Mouse (Mus musculus) T-helper 17 cell (primary cell): ENCODE measurements at regions not wholly inside any gene's neighbourhood (a gene's known extent, or its start where the extent isn't known, plus 50 kb on each side); places are given as distances from the start of the nearest gene placed in this dataset.

Experiments
- in situ Hi-C, 2 experiments: fragments of 300-600 bp; cut with MboI, MseI; formaldehyde crosslinking; loops; 1 replicate in 1 of 2; 2 replicates in 1 of 2; pipeline ENCODE4 v1.15.1; 2025; ENCODE audit warnings: high pct_unique_total_duplicates in 2 of 2

DNA sequence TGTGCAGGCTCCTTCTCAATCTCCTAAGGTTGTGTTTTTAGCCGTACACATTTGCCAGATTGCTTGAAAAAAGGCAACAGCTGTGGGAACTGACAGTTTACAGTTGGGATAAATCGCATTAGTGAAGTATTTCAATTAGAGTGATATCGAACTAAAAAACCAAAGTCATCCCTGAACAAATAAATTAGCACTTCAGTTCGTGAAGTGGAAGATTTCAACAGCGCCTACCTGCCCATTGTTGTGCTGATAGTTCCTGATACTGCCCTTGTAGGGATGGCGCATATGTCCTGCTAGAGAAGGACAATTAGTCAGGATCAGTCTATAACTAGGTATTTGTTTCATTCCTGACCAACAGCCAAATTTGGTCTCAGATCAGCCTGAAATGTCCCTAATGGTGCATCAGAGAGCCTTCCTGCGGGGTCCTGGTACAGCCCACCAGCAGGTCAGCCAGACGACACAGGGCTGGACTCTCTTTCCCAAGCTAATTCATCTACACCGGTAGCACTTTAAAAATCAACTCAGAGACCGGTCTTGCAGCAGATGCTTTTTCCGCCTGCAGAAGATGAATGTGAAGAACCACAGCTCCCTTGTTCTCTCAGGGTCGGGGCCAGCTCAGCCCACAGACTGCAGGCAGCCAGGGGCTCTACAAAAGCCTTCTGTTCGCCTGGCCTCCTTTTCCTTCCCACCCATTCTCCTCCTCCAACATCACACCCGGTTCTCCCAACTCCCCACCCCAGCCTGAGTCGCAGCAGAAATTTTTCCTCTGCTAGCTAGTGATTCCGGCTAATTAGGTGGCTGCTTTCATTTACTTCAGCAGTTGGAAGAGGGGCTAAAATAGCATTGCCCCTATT lies 146.1 kb downstream of the Psat1 start:
- in situ Hi-C loops, result no loop called here

DNA sequence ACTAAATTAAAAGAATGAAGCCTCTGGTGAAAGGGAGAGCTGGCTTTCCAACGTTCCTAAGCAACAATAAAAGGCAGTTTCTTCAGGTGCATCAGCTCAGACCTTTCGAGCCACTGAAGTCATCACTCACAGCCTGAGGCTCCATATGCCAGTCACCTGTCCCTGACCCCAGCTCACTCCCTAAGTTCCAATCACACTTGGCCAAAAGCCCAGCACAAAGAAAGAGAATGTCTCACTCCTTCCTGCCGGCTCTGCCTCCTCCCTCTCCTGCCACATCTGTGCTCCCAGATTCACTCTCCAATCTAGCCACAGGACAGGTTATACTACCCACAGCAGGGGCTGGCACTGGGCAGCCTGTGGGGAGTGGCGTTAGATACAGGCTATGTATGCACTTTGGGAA lies 150.7 kb downstream of the Psat1 start:
- in situ Hi-C loops, result no loop called here

DNA sequence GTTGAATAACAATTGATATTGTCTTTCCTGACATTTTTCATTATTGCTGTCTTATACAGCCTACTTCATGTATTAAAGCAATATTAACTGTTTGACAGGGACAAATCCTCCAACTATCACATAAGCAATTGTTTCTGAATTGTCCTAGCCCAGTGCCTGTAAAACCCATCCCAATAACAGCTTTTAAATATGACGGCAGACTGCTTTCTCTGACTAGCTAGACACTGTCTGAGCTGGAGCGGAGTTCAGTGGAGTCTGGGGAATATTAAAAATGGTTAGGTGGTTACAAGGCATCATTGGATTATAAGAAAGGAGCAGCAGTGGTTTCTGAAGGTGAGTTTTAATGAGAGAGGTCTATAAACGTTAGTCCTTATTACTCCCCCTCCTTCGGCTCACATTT lies 155.2 kb downstream of the Psat1 start:
- in situ Hi-C loops, result no loop called here

DNA sequence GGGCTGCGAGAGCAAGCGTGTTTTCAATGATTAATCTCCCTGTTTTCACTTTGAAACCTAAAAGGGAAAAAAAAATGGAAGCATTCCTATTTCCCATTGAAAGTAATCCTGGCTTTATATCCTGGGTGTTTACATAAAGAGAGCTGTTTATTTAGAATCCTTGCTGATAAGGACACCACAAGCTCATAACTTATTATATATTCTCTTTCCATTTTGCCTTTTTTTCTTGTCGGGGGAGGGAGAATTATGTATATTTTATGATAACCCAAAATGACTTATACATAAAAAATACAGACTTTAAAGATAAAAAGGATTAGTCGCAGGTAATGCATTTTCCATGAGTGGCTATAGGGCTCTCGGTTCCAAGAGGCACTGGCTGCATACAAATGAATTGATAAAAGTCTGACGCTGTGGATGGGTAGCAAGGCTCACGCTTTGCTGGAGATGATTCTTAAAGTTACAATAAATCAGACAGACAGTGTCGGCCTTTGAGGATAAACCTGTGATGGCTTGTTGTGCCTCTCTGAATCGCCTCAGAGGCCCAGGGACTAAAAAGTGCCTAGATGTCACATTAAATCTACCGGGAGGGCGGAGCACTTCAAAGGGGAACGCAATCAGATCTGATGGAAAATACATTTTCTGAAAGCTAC lies 155.7 kb downstream of the Psat1 start:
- in situ Hi-C loops, result no loop called here

DNA sequence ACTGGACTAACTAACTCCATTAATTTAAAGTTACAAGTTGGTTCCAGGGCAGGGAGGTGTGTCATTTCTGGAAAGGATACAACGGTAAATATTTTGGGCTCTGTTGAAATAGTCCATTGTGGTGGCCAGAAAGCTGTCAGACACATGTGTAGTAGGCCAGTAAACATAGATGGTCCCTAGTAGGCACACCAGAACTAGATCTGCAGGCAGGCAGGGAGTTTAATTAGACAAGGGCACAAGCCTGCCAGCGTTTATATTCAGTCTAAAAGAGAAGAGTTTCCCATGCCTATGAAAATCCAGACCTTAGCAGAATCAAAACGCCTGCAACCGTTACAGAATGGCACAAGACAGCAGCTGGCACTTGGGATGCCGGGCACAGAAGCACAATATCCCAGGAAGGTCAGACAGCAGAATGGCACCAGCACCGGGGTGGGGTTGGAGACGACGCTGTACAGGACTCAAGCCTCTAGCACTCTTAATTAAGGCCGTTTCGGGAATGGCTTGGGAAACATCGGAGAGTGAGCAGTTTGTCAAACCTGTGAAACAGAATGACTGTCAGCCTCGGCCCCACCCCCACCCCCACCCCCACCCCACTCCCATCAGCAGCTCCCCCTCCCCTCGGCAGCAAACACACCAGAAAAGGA lies 156.4 kb downstream of the Psat1 start:
- in situ Hi-C loops, result no loop called here

DNA sequence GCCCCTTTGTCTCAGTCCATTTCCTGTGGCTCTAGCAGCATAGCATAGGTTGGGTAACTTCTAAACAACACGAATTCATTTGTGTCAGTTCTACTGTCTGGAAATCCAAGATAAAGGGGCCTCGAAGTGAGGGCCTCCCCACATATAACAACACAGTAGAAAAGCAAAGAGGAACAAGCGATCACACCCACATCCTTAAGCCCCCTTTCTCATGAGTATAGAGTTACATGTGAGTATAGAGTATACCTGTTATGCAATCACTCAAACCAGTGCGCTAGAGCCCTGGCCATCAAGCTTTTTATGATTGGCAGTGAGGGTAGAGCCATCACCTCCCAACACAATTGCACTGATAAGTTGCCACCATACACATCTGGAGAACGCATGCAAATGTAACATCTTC lies 157.4 kb downstream of the Psat1 start:
- in situ Hi-C loops, result no loop called here

DNA sequence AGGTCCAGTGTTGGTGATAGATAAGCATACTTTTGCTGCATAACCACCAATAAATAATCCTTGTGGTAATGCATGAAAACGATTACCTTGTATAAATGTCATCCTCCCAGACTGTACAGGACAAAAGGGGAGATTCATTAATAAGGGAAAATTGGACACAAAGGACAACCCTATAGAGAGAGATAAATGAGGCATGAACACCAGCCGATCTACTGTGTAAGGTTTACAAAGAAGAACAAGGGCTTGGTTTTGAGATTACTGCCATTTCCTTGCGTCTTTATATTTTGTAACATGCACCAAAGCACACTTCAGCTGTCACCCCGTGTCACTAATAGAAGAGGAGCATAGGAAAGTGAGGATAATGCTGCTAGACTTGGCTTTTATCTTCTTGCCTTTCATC lies 162.5 kb downstream of the Psat1 start:
- in situ Hi-C loops, result no loop called here

DNA sequence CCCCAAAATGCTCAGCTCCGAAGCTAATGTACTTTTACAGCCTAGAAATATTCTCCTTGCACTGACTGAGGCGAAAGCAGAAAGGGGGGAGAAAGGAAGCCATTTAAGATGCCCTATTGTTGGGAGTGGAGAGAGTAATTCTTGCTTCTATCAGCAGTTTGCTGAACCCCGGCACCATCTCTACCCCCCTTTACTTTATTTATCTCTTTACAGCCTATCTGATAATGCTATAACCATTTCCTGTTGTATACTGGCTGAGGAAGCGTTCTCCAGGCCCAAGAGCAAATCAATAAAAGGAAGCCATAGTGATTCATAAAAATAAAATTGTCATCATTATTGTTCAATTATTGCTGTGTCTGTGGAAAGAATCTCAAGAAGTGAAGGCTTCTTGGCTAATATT lies 177.5 kb downstream of the Psat1 start:
- in situ Hi-C loops, result no loop called here

DNA sequence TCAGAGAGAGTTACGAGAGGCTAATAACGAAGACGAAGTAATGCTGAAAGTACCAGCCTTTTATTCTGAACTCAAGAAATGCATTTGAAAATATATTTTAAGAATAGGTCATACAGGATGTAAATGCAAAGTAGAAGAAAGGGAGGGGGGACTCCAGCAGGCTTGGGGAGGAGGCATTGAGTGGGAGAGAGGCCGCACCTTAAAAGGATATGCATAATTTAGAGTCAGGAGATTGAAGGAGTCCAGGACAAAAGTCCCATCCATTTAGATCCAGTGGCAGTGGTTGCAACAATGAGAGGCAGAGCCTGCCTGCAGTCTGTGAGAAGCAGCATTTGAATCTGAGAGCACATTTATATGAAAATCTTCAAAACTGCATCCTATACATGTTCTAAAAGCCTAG lies 186.1 kb downstream of the Psat1 start:
- in situ Hi-C loops, result no loop called here

DNA sequence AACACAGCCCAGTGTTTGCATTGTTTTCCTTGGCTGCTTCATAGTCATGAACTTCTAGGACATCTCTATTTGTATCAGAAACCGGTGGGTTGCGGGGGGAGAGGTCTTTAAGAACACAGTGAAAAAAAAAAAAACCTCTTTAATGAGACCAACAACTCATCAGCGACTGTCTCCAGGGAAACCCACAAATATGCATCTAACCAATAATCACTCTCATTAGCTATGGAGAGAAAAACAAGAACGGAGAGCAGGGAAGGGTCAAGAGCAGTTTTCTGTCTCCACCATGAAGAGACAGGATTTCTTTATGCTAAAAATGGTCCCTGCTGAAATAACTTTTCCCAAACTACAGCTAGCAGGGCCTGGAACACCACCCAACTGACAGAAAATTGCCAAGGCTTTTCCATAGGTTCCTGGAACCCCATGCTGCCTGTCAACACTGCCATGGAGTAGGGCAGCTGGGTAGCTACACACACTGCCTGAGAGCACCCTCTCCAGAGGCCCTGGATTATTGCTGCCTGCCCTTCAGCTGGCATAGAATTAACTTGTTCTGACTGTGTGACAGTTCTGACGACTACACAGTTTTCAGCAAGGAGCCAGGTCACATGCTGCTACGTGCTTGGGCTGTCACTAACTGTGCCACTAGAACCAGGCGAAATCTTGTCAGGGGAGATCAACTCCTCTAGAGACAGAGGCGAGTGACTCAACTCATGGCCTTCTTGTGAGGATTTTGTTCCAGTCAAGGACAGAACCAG lies 201.9 kb downstream of the Psat1 start:
- in situ Hi-C loops, result no loop called here

DNA sequence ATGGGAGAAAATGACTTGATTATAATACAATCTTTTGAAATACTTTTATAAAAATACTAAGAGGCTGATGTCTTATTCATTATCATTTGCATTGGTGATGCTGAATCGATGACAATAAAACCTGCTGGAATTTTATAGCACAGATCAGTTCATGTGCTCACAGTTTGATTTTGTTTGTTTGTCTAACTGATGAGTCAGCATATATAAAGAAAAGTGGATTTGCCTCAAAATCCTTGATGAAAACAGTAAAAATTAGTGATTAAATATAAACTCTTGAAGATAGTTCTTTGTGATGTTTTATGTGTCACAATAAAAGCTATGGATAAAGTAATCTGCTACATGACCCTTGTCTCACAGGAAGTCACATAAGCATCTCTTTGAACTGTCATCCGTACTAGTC lies 210.9 kb downstream of the Psat1 start:
- in situ Hi-C loops, result no loop called here

DNA sequence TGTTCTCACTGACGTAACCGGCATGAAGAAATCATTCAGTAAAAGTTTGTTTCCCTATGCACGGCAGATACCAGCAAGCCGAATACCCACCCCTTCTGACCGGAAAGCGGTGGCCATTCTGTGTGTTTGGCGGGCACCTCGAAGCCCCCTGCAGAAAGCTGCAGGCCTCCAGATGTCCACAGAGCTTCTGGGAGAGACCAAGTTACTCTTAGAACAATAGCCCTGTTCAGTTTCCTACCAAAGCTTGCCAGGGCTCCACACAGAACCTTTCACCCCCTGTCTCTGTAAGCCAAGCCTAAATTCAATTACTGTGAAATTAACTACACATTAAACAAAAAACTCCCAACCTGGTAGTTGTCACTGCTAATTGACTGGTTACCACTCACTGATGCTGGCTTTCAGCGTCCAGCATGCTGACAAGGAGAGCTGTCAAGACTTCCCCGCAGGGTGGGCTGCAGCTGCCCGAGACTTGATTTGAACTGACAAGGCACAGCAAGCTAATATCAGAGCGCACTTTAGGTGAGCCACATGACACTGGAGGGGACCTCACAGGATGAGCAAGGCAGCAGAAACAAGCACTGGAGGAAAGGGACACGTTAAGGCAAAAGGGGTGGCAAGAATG lies 220.2 kb downstream of the Psat1 start:
- in situ Hi-C loops, result no loop called here

DNA sequence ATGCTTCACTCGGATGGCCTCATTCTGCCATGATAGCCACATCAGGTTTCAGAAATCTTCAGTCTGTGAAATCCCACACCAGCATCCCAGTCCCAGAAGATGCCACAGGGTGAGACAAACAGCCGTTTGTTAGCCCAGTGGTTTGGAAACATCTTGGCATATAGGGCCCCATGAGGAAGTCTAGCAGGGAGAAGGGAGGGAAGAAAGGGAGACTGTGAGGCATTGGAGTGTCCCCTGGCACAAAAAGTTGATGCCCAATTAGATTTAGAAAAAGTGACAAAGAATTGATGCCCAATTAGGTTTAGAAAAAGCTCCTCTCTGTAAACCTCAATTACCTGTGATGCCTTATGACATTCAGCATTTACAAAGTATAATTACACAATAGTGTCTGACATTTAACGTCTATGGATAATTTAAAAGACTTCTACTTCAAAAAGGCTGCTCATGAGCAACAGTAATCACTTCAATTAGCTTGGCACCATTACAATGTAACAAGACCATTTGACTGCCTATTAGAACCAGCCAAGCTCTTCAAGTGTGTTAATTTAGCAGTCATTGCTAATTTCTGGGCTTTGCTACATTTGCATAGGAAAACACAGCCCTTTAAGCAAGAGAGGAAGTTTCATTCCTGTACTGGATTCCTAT lies 254.6 kb downstream of the Psat1 start:
- in situ Hi-C loops, result no loop called here

DNA sequence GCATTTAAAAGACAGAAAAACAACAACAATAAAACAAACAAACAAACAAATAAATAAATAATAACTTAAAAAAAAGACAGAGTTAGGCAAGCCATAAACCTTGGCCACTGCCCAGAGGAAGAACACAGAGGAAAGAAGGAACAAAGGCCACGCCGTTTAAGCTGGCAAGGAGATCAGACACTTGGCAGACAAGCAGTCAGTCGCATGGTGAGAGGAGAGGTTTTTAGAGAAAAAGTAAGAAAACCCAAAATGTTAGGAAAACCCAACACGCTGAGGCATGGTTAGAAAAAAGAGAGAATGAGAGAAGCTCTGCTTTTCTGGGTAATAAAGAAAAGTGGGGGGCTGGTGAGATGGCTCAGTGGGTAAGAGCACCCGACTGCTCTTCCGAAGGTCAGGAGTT lies 277.1 kb downstream of the Psat1 start:
- in situ Hi-C loops, result loop anchor here in 1 of 2 experiments (10.0 kb wide), 1 partner anchor 1885 kb away; no protein-coding TSS in a partner anchor

DNA sequence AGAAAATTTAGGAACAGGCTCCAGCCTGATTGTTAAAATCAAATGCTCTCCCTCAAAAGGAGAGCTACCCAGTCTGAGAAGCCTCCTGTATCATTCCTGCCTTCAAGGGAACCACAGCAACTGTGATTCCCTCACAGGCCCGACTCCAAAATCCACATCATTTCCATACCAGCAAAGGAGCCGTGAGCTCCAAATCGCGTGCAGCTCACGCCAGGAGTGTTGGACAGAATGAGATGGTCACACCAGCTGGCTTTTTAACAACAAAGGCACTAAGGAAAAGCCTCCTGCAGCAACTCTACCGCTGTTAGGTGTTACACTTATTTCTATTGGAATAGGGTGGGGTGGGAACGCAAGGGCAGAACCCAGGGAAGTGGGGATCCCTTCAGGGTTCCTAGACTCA lies 277.6 kb downstream of the Psat1 start:
- in situ Hi-C loops, result no loop called here

DNA sequence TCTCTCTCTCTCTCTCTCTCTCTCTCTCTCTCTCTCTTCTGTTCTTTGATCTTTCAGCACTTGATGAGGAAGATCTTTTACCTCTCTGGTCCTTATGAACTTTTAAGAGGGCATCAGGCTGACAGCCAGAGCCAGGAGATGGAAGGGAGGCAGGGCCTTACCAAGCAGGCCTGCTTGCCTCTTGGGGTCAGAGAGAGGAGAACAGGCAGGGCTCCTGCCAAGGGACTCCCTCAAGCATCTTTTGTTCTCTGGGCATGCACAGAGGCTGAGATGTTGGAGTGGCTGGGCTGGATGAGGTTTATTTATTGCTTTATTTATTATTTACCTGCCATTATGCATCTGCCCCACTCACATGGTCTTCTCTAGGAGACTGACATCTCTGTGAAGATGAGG lies 278.5 kb downstream of the Psat1 start:
- in situ Hi-C loops, result no loop called here

DNA sequence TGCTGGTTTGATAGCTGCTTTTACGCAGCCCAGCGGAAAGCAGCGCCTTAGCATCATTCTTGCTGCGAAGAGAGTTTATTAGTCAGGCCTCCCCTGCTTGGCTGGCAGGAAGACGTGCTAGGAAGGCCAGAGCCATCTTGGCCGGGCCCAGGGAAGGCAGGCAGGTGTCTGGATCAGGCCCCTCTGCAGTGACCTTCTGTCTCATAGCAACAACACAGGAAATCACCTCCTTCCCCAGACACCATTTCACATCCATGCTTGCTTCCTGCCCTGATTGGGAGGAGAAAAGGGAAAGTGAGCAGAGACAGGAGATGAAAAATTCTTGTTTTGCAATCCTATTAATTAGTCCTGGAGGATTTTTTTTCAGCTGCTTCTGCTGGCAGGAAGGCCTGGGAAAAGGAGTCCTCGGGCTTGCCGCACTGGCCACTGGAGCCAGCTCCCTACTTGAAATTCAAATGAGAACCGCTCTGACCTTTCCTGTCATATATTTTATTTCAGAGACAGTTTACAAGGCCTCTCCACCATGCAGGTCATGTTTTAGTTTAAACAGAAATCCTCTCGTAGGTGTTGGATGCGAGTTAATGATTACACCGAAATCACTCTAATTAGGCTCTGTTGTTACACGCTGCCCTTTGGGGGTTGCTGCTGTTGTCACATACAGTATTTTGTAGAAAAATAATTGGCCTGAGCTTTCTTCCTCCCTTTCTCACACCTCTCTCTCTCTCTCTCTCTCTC lies 279.1 kb downstream of the Psat1 start:
- in situ Hi-C loops, result no loop called here

DNA sequence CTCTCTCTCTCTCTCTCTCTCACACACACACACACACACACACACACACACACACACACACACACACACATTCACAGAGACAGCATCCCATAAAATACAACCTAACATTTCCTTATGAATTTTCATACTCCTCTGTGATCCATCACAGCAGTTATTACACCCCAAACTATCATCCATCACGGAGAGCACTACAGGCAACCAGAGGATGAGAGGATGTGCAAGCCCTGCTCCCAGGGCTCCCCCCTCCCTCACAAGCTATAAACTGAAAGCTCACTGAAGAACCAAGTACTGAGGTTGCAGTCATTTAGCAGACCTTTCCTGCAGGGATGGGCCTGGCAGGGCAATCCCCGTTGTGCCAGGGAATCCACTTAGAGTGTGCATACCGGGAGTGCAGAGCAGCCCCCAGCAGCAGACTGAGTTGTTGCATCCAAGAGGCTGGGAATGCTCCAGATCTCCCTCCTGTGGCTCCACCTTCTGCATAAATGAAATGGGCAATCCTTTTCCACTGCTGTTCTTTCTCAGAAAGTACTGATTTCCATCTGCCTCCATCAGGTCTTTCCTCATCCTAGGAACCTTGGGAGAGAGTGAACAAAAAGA lies 283.4 kb downstream of the Psat1 start:
- in situ Hi-C loops, result no loop called here

DNA sequence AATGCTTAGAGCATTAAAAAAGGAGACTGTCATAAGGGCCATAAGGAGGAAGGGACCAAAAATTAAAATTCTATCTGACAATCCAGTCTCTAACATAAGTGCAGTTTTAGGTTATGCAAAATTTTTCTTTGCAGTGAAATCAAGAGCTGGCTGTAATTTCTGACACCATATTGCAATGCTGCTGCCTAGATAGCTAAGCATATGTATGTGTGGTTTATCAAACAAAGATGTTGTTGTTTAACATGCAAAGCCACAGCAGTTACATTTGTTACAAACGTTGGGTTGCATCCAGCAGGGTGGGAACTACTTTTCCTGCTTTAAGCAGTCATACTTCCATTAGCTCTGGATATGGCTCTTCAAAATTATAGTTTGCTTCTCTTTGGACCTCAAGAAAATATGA lies 288.5 kb downstream of the Psat1 start:
- in situ Hi-C loops, result no loop called here

DNA sequence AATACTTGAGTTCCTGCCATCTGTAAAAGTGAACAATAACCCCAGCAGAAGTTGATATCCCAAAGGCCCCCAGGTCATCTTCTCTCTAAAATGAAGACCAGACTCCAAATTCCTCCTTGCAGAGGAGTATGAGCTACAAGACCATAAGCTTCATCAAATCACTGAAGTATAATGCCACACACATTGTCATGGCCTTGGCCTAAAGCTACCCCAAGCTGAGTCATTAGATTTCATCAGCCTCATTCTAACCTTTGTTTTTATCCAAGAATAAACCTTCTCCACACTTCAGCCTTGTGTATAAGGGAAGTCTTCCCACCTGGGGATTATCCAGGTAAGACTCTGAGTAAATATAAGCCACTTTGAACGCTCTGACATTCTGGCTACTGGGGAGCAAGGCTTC lies 289.3 kb downstream of the Psat1 start:
- in situ Hi-C loops, result no loop called here
